Mouse (Mus musculus) embryonic facial prominence, embryonic 12.5 days (tissue): ENCODE results near the gene Dclk2. TPM values are rescaled to one million over a fixed set of nuclear protein-coding genes. Genes with fewer than 3 reads are reported as not detected.

Source experiments
- ATAC-seq: fragments of 200-750 bp; cut with Nextera tagmentation; 2 replicates; pipeline ENCODE4 v1.8.0; 2017; ENCODE audit not compliant: insufficient number of reproducible peaks, insufficient read depth, low FRiP score, low TSS enrichment
- H3K27ac ChIP-seq: fragments of 300-500 bp; sonication (generic); 2 replicates; pipeline ENCODE4 v1.5.1; 2016; ENCODE audit warnings: mild to moderate bottlenecking
- H3K27me3 ChIP-seq: fragments of 300-500 bp; sonication (generic); 2 replicates; pipeline ENCODE4 v1.6.1; 2016; ENCODE audit warnings: mild to moderate bottlenecking, moderate library complexity
- H3K36me3 ChIP-seq: fragments of 300-500 bp; sonication (generic); 2 replicates; pipeline ENCODE4 v1.6.1; 2016; ENCODE audit warnings: mild to moderate bottlenecking
- H3K4me1 ChIP-seq: fragments of 300-500 bp; sonication (generic); 2 replicates; pipeline ENCODE4 v1.6.1; 2016
- H3K4me2 ChIP-seq: fragments of 300-500 bp; sonication (generic); replicated peaks from 2 replicates; pipeline ENCODE4 v1.6.1; 2016; ENCODE audit warnings: mild to moderate bottlenecking, moderate library complexity
- H3K4me3 ChIP-seq: fragments of 300-500 bp; sonication (generic); 2 replicates; pipeline ENCODE4 v1.5.1; 2016; ENCODE audit warnings: mild to moderate bottlenecking
- H3K9ac ChIP-seq: fragments of 300-500 bp; sonication (generic); 2 replicates; pipeline ENCODE4 v1.6.1; 2016; ENCODE audit warnings: mild to moderate bottlenecking, moderate library complexity
- H3K9me3 ChIP-seq: fragments of 300-500 bp; sonication (generic); 2 replicates; pipeline ENCODE4 v1.6.1; 2016; ENCODE audit warnings: mild to moderate bottlenecking, moderate library complexity
- WGBS: fragments of 180-500 bp; shearing (Covaris S2); methylation state at CpG from one replicate; pipeline ENCODE4 v1.1.7; 2016; 5-methylcytosine and 5-hydroxymethylcytosine counted together
- polyA plus RNA-seq: library from polyadenylated mRNA; unstranded; fragments of >200 nt; fragmentation: Nextera tagmentation; extraction: Ambion mirVana; gene quantifications from 2 replicates; pipeline ENCODE4 v1.2.1, GENCODE M21; 2016

Gene Dclk2
- polyA plus RNA-seq, 1 experiment from 2014 or later = 22.2 TPM

DNA sequence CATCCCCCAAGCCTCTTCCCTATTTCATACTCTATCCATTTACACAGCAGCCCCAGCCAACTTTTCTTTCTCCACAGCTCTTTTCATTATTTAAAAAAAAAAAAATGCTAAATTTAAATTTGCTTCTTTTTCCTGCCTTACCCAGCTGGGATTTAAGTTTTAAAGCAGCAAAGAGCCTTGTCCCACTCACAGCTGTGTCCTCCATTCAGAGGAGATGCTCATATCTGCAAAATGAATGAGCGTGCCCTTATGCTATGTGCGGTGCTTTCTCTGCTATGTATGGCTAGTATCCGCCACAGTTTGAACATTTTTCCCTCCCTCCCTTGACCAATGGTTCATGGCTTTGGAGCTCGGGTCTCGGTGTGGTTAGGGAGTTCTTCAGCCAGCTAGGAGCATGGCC lies 35.5 kb downstream of the Dclk2 start:
- ATAC-seq = no peak
- Histone ChIP-seq H3K4me3 (no peak overlapping the region), H3K36me3 (no peaks in the 10 kb centered on the region), H3K27me3 (no peaks in the 10 kb centered on the region), H3K27ac (no peak overlapping the region), H3K4me1 (no peaks in the 10 kb centered on the region), H3K9me3 (no peaks in the 10 kb centered on the region), H3K9ac (no peak overlapping the region), H3K4me2 (no peak overlapping the region)
- WGBS = 94% methylated on average over 5 of the region's 5 CpGs

DNA sequence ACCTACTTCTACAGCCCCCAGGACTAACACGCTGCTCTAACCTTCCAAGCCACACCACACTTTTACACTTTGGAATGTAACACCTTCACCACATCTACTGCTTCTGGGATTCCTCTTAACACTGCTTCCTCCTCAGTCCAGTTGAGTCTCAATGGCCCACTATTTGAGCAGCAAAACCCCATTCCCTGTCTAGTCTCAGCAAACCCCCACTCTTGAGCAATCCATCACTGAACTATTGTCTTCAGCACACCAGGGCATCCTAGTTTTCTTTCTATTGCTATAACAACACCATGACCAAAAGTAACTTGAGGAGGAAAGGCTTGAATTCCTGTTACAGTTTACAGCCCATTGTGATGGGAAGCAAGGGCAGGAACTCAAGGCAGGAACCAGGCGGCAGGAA lies 36.2 kb downstream of the Dclk2 start:
- H3K9me3 ChIP-seq = no peaks in the 10 kb centered on the region
- no peak overlapping the region for H3K27ac ChIP-seq
- no peaks in the 10 kb centered on the region for H3K4me1 ChIP-seq
- no peaks in the 10 kb centered on the region for H3K27me3 ChIP-seq
- no peak overlapping the region for H3K4me2 ChIP-seq
- no peaks in the 10 kb centered on the region for H3K36me3 ChIP-seq
- WGBS = 98% methylated on average over 2 of the region's 2 CpGs
- ATAC-seq = no peak
- H3K9ac ChIP-seq = no peak overlapping the region
- no peak overlapping the region for H3K4me3 ChIP-seq

DNA sequence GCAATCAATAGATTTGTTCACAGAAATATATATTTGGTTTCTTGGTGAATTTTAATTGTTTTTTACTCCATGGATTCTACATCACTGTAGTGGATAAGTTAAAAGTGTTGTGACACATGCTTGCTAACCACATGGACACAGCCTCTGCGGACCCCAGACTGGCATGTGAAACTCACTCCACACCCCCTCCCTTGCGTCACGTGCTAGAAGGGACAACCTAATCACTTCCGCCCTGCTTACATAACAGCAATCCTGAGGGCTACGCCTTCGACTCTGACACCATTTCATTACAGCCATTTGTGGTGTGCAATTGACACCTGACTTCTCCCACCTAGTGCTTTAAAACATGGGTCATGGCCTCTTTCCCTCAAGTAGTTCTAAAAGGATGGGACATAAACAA lies 36.7 kb downstream of the Dclk2 start:
- Histone ChIP-seq H3K27me3 (no peaks in the 10 kb centered on the region), H3K4me3 (no peak overlapping the region), H3K4me1 (no peaks in the 10 kb centered on the region), H3K27ac (no peak overlapping the region), H3K36me3 (no peaks in the 10 kb centered on the region), H3K9me3 (no peaks in the 10 kb centered on the region), H3K4me2 (no peak overlapping the region), H3K9ac (no peak overlapping the region)
- 88% methylated on average over 6 of the region's 6 CpGs for WGBS
- ATAC-seq = no peak

DNA sequence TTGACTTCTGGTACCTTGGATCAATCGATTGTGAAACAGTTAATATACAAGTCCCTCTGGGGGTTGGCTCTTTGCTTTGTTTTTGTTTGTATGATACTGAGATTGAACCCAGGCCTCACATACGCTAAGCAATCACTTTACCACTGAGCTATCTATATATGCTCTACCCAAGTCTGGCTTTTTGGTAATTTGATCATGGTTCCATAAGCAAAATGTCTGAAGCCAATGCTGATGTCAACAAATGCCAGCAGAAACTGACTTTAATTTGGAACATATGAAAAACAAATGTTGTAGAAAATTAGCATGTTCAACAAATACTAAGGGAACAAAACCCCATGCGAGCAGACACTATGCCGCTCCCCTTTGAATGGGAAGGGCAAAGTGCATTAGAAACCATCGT lies 44.7 kb downstream of the Dclk2 start:
- H3K36me3 ChIP-seq = no peaks in the 10 kb centered on the region
- no peak overlapping the region for H3K4me2 ChIP-seq
- no peak for ATAC-seq
- no peak overlapping the region for H3K4me3 ChIP-seq
- no peak overlapping the region for H3K9ac ChIP-seq
- H3K9me3 ChIP-seq = no peaks in the 10 kb centered on the region
- H3K27ac ChIP-seq = peak overlapping the region; percentile 12; the same call in 1 of the 2 replicates
- H3K27me3 ChIP-seq = no peaks in the 10 kb centered on the region
- peaks cover 9% of the 10 kb centered on the region; the same call in 1 of the 2 replicates for H3K4me1 ChIP-seq
- WGBS = 48% methylated on average over 5 of the region's 5 CpGs

DNA sequence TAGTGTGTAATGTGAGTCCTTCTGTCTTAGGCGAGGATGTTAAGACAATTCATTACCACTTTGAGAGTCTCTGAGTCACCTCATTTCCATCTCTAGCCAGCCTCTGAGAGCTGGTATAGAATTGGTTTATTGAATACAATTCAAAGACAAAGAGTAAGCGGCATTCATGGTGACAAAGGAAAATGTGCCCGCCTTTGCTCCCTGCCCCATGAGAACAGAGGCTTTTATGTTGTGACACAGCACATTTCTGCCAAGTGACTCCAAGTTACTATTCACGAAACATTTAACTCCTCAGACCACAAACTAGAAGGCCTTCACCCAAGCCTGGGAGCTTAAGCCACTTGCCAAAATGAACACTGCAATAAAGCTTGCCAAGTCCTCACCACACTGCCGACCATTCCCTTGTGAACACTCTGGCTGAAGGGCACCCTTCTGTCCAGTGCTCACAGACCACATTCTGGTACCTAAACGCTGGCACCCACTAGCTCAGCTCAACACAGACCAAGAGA lies 47.5 kb downstream of the Dclk2 start:
- WGBS = 83% methylated on average over 6 of the region's 6 CpGs
- H3K27me3 ChIP-seq = no peaks in the 10 kb centered on the region
- no peak overlapping the region for H3K27ac ChIP-seq
- peaks cover 9% of the 10 kb centered on the region; the same call in 1 of the 2 replicates for H3K4me1 ChIP-seq
- H3K9ac ChIP-seq = no peak overlapping the region
- H3K4me3 ChIP-seq = no peak overlapping the region
- ATAC-seq = no peak
- H3K4me2 ChIP-seq = no peak overlapping the region
- H3K9me3 ChIP-seq = no peaks in the 10 kb centered on the region
- H3K36me3 ChIP-seq = no peaks in the 10 kb centered on the region

DNA sequence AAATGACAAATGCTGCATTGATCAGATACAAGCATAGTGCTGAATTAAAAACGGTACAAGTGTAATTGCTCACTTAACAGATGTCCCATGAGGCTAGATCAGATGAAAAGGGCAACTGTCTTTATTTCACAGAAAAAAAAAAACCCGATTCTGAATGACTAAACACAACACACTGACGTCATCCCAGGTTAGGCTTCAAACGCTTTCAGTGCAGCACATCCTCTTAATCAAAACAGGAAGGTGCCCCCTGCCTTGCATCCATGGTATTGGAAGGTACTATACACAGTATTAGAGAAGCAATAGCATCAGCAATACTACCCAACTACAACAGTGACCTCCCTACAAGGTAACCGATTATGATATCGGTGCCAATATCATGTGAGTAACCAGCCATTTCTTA lies 49.7 kb downstream of the Dclk2 start:
- no peak for ATAC-seq
- Histone ChIP-seq H3K4me3 (no peak overlapping the region), H3K4me1 (peaks cover 6% of the 10 kb centered on the region; the same call in 1 of the 2 replicates), H3K4me2 (no peak overlapping the region), H3K9ac (no peak overlapping the region), H3K27ac (no peak overlapping the region), H3K9me3 (no peaks in the 10 kb centered on the region), H3K36me3 (no peaks in the 10 kb centered on the region), H3K27me3 (no peaks in the 10 kb centered on the region)
- 58% methylated on average over 6 of the region's 6 CpGs for WGBS

DNA sequence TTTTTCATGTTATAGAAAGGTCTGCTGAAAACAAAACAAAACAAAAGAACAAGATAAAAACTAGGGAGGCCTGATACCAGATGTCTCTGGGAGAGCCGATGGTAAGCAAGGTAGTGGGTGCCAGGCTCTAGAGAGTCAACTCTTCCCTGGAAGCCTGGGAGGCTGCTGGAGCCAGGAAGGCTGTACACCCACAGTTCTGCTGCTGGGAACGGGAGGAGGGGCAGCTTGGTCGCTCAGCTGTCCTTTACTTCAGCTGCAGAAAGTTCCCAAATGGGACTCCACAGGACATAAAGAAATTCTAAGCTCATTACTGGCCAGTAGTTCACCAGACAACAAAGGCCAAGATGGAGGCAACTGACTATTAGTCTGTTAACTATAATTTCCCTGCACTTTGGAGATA lies 50.2 kb downstream of the Dclk2 start:
- Histone ChIP-seq H3K4me2 (no peak overlapping the region), H3K27ac (no peak overlapping the region), H3K9ac (no peak overlapping the region), H3K9me3 (no peaks in the 10 kb centered on the region), H3K4me3 (no peak overlapping the region), H3K4me1 (peaks cover 4% of the 10 kb centered on the region; the same call in 1 of the 2 replicates), H3K27me3 (no peaks in the 10 kb centered on the region), H3K36me3 (no peaks in the 10 kb centered on the region)
- no peak for ATAC-seq
- WGBS = 64% methylated on average over 3 of the region's 3 CpGs

DNA sequence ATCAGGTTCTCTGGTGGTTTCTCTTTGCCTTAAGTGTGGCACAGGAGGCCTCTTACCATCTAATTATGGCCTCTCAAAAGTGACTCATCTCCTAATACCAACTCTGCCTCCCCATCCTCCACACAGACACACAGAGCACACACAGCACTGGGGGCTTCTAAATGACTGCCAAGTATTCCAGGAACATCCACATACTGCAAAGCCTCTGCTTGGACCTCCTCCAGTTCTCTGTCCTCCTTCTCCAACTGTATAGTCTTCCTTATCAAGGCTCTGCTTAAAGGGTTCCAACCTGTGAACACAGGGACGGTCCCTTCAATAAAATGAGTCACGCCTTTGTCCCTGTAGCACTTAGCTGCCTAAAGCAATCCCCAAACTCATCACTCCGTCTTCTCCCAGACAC lies 51.9 kb downstream of the Dclk2 start:
- 82% methylated on average over 3 of the region's 3 CpGs for WGBS

DNA sequence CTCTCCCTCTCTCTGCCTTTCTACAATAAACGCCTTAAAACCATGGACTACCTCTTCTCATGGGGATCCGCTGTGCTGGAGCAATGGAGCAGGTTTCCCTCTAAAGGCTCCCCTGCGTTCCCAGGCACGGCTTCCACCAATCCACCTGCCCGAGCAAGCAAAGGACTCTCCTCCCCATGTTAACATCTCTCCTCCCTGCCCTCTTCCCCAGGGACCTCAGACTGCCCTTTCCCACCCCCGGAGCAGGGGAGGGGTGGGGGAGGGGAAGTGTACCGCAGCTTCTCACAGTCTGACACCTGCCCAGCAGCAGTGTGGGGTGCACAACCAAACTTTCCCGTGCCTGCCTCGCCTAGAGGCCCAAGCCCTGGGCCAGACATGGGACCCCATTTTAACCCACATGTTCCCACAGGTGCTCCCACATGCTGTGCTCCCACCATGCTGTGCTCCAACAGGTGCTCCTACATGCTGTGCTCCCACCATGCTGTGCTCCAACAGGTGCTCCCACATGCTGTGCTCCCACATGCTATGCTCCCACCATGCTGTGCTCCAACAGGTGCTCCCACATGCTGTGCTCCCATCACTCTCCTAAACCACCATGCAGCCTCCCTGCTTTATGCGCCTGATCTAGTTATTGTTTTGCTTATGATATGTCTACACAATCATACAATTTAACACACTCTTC lies 57.2 kb downstream of the Dclk2 start:
- H3K4me1 ChIP-seq = peaks cover 27% of the 10 kb centered on the region
- peak overlapping the region; percentile 33 for H3K4me2 ChIP-seq
- H3K9ac ChIP-seq = no peak overlapping the region
- WGBS = 23% methylated on average over 10 of the region's 10 CpGs
- H3K9me3 ChIP-seq = no peaks in the 10 kb centered on the region
- no peaks in the 10 kb centered on the region for H3K36me3 ChIP-seq
- no peaks in the 10 kb centered on the region for H3K27me3 ChIP-seq
- no peak overlapping the region for H3K27ac ChIP-seq
- 0 out of 2 replicates have a peak, but pooled peaks have one; percentile 16 for ATAC-seq
- H3K4me3 ChIP-seq = no peak overlapping the region

More for the DNA sequence above, 51.9 kb downstream of the Dclk2 start:
- no peak overlapping the region for H3K4me2 ChIP-seq
- no peak for ATAC-seq
- H3K27me3 ChIP-seq = no peaks in the 10 kb centered on the region
- no peaks in the 10 kb centered on the region for H3K36me3 ChIP-seq
- H3K27ac ChIP-seq = no peak overlapping the region
- peaks cover 4% of the 10 kb centered on the region for H3K4me1 ChIP-seq
- H3K9ac ChIP-seq = no peak overlapping the region
- H3K9me3 ChIP-seq = no peaks in the 10 kb centered on the region
- no peak overlapping the region for H3K4me3 ChIP-seq

DNA sequence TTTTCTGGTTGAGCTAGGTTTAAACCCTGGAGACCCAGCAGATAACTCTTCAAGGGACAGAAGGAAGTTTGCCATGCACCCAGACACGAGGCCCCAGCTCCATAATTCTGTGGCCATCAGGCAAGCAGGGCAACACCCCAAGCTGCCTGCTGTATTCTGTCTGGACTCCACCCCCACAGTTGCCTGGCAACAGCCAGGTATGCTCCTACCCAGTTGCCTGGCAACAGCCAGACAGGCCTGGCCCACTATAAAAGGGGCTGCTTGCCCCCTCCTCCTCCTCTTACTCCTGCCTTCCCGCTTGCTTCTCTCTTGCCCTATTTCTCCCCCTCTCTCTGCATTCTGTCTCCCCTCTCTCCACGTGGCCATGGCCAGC lies 57.7 kb downstream of the Dclk2 start:
- no peak overlapping the region for H3K9ac ChIP-seq
- H3K4me2 ChIP-seq = peak overlapping the region; percentile 33
- H3K9me3 ChIP-seq = no peaks in the 10 kb centered on the region
- 10% methylated on average over 3 of the region's 3 CpGs for WGBS
- peak overlapping the region; percentile 17; the same call in 1 of the 2 replicates for H3K27ac ChIP-seq
- H3K27me3 ChIP-seq = no peaks in the 10 kb centered on the region
- H3K4me3 ChIP-seq = no peak overlapping the region
- peak; percentile 78 for ATAC-seq
- no peaks in the 10 kb centered on the region for H3K36me3 ChIP-seq
- H3K4me1 ChIP-seq = peaks cover 31% of the 10 kb centered on the region

DNA sequence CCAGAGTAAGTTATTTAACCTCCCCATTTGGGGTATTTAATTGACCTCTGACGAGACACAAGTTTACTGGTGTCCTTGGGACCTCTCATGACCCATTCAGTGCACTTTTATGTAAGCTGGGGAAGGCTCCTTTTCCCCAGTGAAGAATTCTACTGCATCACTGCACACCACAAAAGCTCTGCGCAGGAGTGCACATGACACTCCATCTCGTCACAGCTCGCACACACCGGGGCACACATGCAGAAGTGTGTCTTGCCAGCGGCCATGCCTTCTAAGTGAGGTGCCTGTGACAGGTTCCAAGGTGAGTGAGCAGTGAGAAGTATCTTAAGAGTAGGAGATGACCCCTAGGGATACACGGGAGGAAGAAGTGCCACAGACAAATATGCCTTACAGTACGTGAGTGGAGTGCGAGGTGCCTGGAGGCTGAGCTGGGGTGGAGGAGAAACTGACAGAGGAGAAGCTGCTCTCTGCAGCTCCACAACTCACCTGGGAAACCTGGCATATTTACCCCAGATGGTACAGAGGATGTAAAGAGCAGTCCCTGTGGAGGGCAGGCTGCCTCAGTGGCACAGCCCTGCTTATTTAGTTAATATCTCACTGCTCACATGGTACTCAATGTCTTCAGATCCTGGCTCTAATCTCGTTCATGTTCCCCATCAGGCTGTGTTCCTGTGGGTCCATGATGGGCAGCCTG lies 58.3 kb downstream of the Dclk2 start:
- H3K27me3 ChIP-seq = no peaks in the 10 kb centered on the region
- 68% methylated on average over 10 of the region's 10 CpGs for WGBS
- 0 out of 2 replicates have a peak, but pooled peaks have one; percentile 16 for ATAC-seq
- no peak overlapping the region for H3K4me3 ChIP-seq
- no peaks in the 10 kb centered on the region for H3K36me3 ChIP-seq
- no peaks in the 10 kb centered on the region for H3K9me3 ChIP-seq
- peak overlapping the region; percentile 23; the same call in 1 of the 2 replicates for H3K27ac ChIP-seq
- no peak overlapping the region for H3K9ac ChIP-seq
- H3K4me1 ChIP-seq = peaks cover 32% of the 10 kb centered on the region
- H3K4me2 ChIP-seq = peak overlapping the region; percentile 33; the same call in 1 of the 2 replicates

DNA sequence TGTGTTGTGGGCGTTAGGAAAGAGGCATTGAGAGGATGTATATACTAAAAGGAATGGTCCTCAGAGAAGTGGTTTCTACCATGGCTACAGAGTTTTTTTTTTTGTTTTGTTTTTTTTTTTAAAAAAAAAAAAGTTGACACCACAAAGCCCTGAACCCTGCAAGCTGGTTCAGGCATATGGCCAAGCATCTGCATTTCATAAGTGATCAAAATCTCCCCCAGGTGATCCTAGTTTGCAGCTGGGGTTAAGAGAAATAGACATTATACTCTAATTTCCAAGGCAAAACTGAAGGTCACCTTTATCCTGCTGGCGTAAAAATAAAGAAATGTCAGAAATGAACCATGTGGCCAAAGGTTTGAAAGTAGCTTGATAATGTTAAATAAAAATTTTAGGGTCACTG lies 60.9 kb downstream of the Dclk2 start:
- H3K27me3 ChIP-seq = no peaks in the 10 kb centered on the region
- H3K4me1 ChIP-seq = peaks cover 32% of the 10 kb centered on the region
- no peak overlapping the region for H3K27ac ChIP-seq
- H3K4me2 ChIP-seq = no peak overlapping the region
- no peak overlapping the region for H3K4me3 ChIP-seq
- no peak overlapping the region for H3K9ac ChIP-seq
- 47% methylated on average over 2 of the region's 2 CpGs for WGBS
- no peaks in the 10 kb centered on the region for H3K9me3 ChIP-seq
- H3K36me3 ChIP-seq = no peaks in the 10 kb centered on the region
- no peak for ATAC-seq
